Mouse (Mus musculus) heart, postnatal 0 days (tissue): Measurements from ENCODE around the gene Rnaseh2c.

Source experiments
- CTCF ChIP-seq: IDR thresholded peaks from 2 replicates; pipeline ENCODE4 v1.5.1; 2016; ENCODE audit warnings: antibody characterized with exemption, control low read depth, low read depth
- EP300 ChIP-seq: IDR thresholded peaks from 2 replicates; pipeline ENCODE4 v1.6.1; 2016; ENCODE audit warnings: antibody characterized with exemption, low read depth

DNA sequence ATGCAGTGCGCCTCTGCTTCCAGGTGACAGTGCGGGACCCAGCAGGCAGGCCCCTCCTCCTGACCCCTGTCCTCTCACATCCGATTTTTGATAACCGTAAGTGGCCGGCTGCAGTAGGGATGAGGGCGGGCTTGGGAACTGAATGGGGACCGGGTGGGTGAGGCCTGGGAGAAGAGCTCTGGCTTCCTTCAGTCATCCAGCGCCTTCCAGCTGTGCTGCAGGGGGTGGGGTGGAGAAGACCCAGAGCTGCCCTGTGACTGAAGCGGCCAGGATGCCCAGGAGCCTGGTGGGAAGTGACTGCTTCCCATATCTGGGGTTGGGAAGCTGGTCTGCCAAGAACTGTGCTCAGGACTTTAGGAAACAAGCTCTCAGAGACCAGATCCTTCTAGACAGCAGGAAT is 38.7 kb downstream of the Rnaseh2c start:
- TF ChIP-seq CTCF (no peak), EP300 (no peak)
